ENCODE assay signal across 9 mouse cellular contexts in genomic region chr11:61143564-61144469, GRCm38 (mm10). TPM values are rescaled to one million over a fixed set of nuclear protein-coding genes. Genes with fewer than 3 reads are reported as not detected.
A peak's percentile ranks its signal among the peaks of the same experiment; 100 is the strongest.
DNase-seq lines count a peak whose midpoint lies in the region; ATAC-seq lines count a peak whose summit lies in the region.
"Had no signal": no experiment of that assay in that cellular context is flagged by ENCODE, and none has a peak within 500 bp of the region (broad histone marks: within the 10 kb centered on the region; RNA-seq: fewer than 3 reads in every experiment).

No protein-coding gene starts in this region.

- no peaks in the 10 kb centered on the region for H3K9me3 ChIP-seq in heart, embryonic 16.5 days (replicated peaks; ENCODE audit: control insufficient read depth, low read length)

- 59% methylated on average over 7 of the region's 7 CpGs for WGBS in heart, embryonic 16.5 days

- peak overlapping the region; percentile 20; the same call in 1 of the 2 replicates for H3K4me2 ChIP-seq in heart, embryonic 16.5 days (ENCODE audit: low read depth, low read length)

- peaks cover 6% of the 10 kb centered on the region; the same call in 1 of the 2 replicates for H3K27me3 ChIP-seq in heart, embryonic 16.5 days (ENCODE audit: control insufficient read depth, insufficient read depth, low read length)

- H3K36me3 ChIP-seq in heart, embryonic 16.5 days (ENCODE audit: control insufficient read depth, insufficient read depth), result no peaks in the 10 kb centered on the region

- ATAC-seq in heart, embryonic 16.5 days (replicated peaks; ENCODE audit: extremely low read depth, insufficient read depth, low FRiP score), result no peak

- no peak overlapping the region for H3K27ac ChIP-seq in heart, embryonic 16.5 days (ENCODE audit: low read length)

- peaks cover 8% of the 10 kb centered on the region for H3K4me1 ChIP-seq in heart, embryonic 16.5 days (ENCODE audit: control insufficient read depth, insufficient read depth, low read length)

- DNase-seq in heart, adult 18-20 months, result no peak
- DNase-seq in CD8-positive naive resting alpha-beta T cell, adult 2 months (ENCODE audit: low read depth in 2 of 2, low spot score in 2 of 2), result peak; percentile 14 to 37
- DNase-seq in c-Kit-positive CD71-positive TER-119-negative erythroid progenitor cells, embryonic 14.5 days (ENCODE audit: low read depth), result peak; percentile 17
- peak; percentile 37 for DNase-seq in retina, embryonic 14.5 days (ENCODE audit: low spot score)
- no peak for DNase-seq in frontal cortex, adult 2 months (ENCODE audit: extremely low spot score in 1 of 2, low spot score in 1 of 2)
- no peak for DNase-seq in cerebellum, adult 18-20 months
- DNase-seq in layer of hippocampus, postnatal 36 days, result no peak
- DNase-seq: kidney, adult 11 months had no signal

- no peak overlapping the region for H3K9ac ChIP-seq in heart, embryonic 16.5 days (ENCODE audit: low read length)

- H3K4me3 ChIP-seq in heart, embryonic 16.5 days (ENCODE audit: low read length), result no peak overlapping the region

RNA-seq across cellular contexts. Expression of gene Tnfrsf13b, which starts 17.3 kb away (rescaled TPM):
- polyA plus RNA-seq in heart, embryonic 16.5 days (2015; fragmentation: Nextera tagmentation; extraction: Ambion mirVana), result 2.7 and 5.7 TPM in 2 replicates
- total RNA-seq in heart, adult 18-20 months (2021), result 1 to 10 TPM in 1 of 2 experiments, under 1 TPM in 1; 0.50 to 1.5 TPM
- 2.6 and 3.6 TPM in 2 replicates for polyA plus RNA-seq in frontal cortex, adult 2 months (2012; rRNA removed)
- 1 to 10 TPM; 1.1 to 1.4 TPM for total RNA-seq in layer of hippocampus, postnatal 36 days (2021)

RNA-seq across cellular contexts. Expression of gene Usp22, which starts 31.0 kb away (rescaled TPM):
- 63.3 and 69.9 TPM in 2 replicates for polyA plus RNA-seq in heart, embryonic 16.5 days (2015; fragmentation: Nextera tagmentation; extraction: Ambion mirVana)
- 10 to 100 TPM; 26.2 to 27.6 TPM for total RNA-seq in heart, adult 18-20 months (2021)
- 152 and 176 TPM in 2 replicates for polyA plus RNA-seq in frontal cortex, adult 2 months (2012; rRNA removed)
- 100 to 1,000 TPM; 211 to 228 TPM for total RNA-seq in layer of hippocampus, postnatal 36 days (2021)

Comparison
In these comparisons a context has a peak if more than half of its experiments do, and no peak if none do; other contexts are left out.
1. DNase-seq: peak in CD8-positive naive resting alpha-beta T cell, adult 2 months (2 of 2), c-Kit-positive CD71-positive TER-119-negative erythroid progenitor cells, embryonic 14.5 days (single experiment) and retina, embryonic 14.5 days (single experiment); none in heart, adult 18-20 months (0 of 2), frontal cortex, adult 2 months (0 of 2), cerebellum, adult 18-20 months (0 of 2) and layer of hippocampus, postnatal 36 days (0 of 2).
2. RNA of gene Usp22, which starts 31.0 kb away (total RNA-seq): 211 to 228 TPM in layer of hippocampus, postnatal 36 days; 26.2 to 27.6 TPM in heart, adult 18-20 months; every median in the first group is over 4 times any median in the second.